Comparison of ENCODE assay signal across 8 mouse cellular contexts in the genomic region with DNA sequence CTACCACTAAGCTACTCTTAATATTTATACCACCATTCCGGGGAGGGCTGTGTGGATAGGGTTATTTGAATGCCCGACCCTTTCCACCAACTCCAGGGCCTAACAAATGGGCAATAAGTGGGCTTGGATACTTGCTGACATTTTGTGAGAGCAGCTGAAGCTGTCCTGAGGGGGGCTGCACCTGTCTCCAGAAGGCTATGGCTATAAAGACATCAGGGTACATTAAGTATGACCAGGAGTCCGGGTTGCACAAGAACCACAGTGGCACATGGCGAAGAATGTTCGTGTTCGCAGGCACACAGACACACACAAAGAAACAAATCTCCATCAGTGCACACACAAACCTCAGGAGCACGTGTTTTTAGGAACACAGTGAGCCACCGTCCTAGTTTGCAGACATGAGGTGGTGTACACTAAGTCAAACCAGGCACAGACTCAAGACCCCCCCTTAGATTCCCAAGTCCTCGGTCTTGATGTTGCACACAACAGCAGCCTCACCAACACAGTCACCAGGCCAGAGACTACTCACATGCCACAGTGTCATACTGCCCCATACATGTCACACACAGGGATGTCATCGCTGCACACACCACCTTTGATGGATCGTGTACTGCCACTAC. TPM values are rescaled to one million over a fixed set of nuclear protein-coding genes. Genes with fewer than 3 reads are reported as not detected.
DNase-seq lines count a peak whose midpoint lies in the region; ATAC-seq lines count a peak whose summit lies in the region.

No protein-coding gene starts in this region.

- peak overlapping the region; percentile 63 for H3K4me2 ChIP-seq in neural tube, embryonic 11.5 days (ENCODE audit: low read depth)
- peak overlapping the region; percentile 81 for H3K4me2 ChIP-seq in liver, embryonic 12.5 days
- H3K4me2 ChIP-seq in stomach, embryonic 16.5 days (ENCODE audit: low read depth, low read length), result peak overlapping the region; percentile 73

- H3K9ac ChIP-seq in neural tube, embryonic 11.5 days (ENCODE audit: low read length), result peak overlapping the region; percentile 33
- H3K9ac ChIP-seq in liver, embryonic 12.5 days, result peak overlapping the region; percentile 90
- H3K9ac ChIP-seq in stomach, embryonic 16.5 days (ENCODE audit: low read length), result peak overlapping the region; percentile 94

- no peaks in the 10 kb centered on the region for H3K9me3 ChIP-seq in neural tube, embryonic 11.5 days (ENCODE audit: control insufficient read depth, low read length)
- no peaks in the 10 kb centered on the region for H3K9me3 ChIP-seq in liver, embryonic 12.5 days (replicated peaks)
- H3K9me3 ChIP-seq in stomach, embryonic 16.5 days (replicated peaks; ENCODE audit: control insufficient read depth, low read length), result no peaks in the 10 kb centered on the region

- H3K27me3 ChIP-seq in neural tube, embryonic 11.5 days (ENCODE audit: control insufficient read depth, insufficient read depth, low read length), result no peaks in the 10 kb centered on the region
- no peaks in the 10 kb centered on the region for H3K27me3 ChIP-seq in liver, embryonic 12.5 days (replicated peaks)
- H3K27me3 ChIP-seq in stomach, embryonic 16.5 days (ENCODE audit: control insufficient read depth, insufficient read depth, low read length), result no peaks in the 10 kb centered on the region

- DNase-seq in CD4-positive, CD25-positive, alpha-beta regulatory T cell, adult 2 months (ENCODE audit: low read depth, low spot score), result peak; percentile 27
- DNase-seq in neural tube, embryonic 11.5 days (ENCODE audit: low spot score), result no peak
- no peak for DNase-seq in neural tube, embryonic 10.5 days (ENCODE audit: extremely low spot score, low spot score)
- no peak for DNase-seq in layer of hippocampus, postnatal 25 days (ENCODE audit: extremely low spot score in 1 of 2, low spot score in 1 of 2)
- no peak for DNase-seq in frontal cortex, postnatal 14 days (ENCODE audit: low spot score in 2 of 2)

- peaks cover 20% of the 10 kb centered on the region for H3K4me1 ChIP-seq in neural tube, embryonic 11.5 days (ENCODE audit: control insufficient read depth, insufficient read depth, low read length)
- peaks cover 49% of the 10 kb centered on the region for H3K4me1 ChIP-seq in liver, embryonic 12.5 days
- peaks cover 39% of the 10 kb centered on the region for H3K4me1 ChIP-seq in stomach, embryonic 16.5 days (ENCODE audit: control insufficient read depth, insufficient read depth, low read length)

- H3K4me3 ChIP-seq in neural tube, embryonic 11.5 days (ENCODE audit: low read depth, low read length), result peak overlapping the region; percentile 72
- peak overlapping the region; percentile 84 for H3K4me3 ChIP-seq in liver, embryonic 12.5 days
- peak overlapping the region; percentile 80 for H3K4me3 ChIP-seq in stomach, embryonic 16.5 days (replicated peaks; ENCODE audit: low read length)

- 0 out of 2 replicates have a peak overlapping the region, but pooled peaks have one; percentile 60 for H3K27ac ChIP-seq in neural tube, embryonic 11.5 days (ENCODE audit: low read depth, low read length)
- peak overlapping the region; percentile 92 for H3K27ac ChIP-seq in liver, embryonic 12.5 days
- peak overlapping the region; percentile 98 for H3K27ac ChIP-seq in stomach, embryonic 16.5 days (ENCODE audit: low read length)

- WGBS in neural tube, embryonic 11.5 days, result 75% methylated on average over 11 of the region's 11 CpGs
- 73% methylated on average over 11 of the region's 11 CpGs for WGBS in liver, embryonic 12.5 days (ENCODE audit: insufficient replicate concordance)
- WGBS in stomach, embryonic 16.5 days, result 72% methylated on average over 11 of the region's 11 CpGs

- ATAC-seq in CD4-positive, CD25-positive, alpha-beta regulatory T cell, adult 4 months, result no peak
- no peak for ATAC-seq in neural tube, embryonic 11.5 days (ENCODE audit: insufficient read depth, low FRiP score, low TSS enrichment)
- no peak for ATAC-seq in liver, embryonic 12.5 days
- no peak for ATAC-seq in stomach, embryonic 16.5 days (ENCODE audit: insufficient read depth, low FRiP score)

- H3K36me3 ChIP-seq in neural tube, embryonic 11.5 days (ENCODE audit: control insufficient read depth, insufficient read depth, low read length), result no peaks in the 10 kb centered on the region
- H3K36me3 ChIP-seq in liver, embryonic 12.5 days, result peaks cover 45% of the 10 kb centered on the region
- peaks cover 15% of the 10 kb centered on the region; the same call in 1 of the 2 replicates for H3K36me3 ChIP-seq in stomach, embryonic 16.5 days (ENCODE audit: control insufficient read depth, insufficient read depth, low read length)

RNA-seq across cellular contexts. Expression of a gene that starts 1.0 kb away (rescaled TPM):
- 10 to 100 TPM; 16.8 to 16.9 TPM for polyA plus RNA-seq in CD4-positive, CD25-positive, alpha-beta regulatory T cell, adult 4 months (2017; shearing (Covaris generic))
- 51.0 and 54.6 TPM in 2 replicates for polyA plus RNA-seq in neural tube, embryonic 11.5 days (2014; fragmentation: Nextera tagmentation; extraction: Ambion mirVana)
- 39.9 and 41.9 TPM in 2 replicates for polyA plus RNA-seq in liver, embryonic 12.5 days (2016; fragmentation: Nextera tagmentation; extraction: Ambion mirVana)
- polyA plus RNA-seq in stomach, embryonic 16.5 days (2015; fragmentation: Nextera tagmentation; extraction: Ambion mirVana), result 55.8 and 56.3 TPM in 2 replicates
- total RNA-seq in layer of hippocampus, postnatal 25 days (2021), result 10 to 100 TPM; 91.6 to 99.5 TPM

RNA-seq across cellular contexts. Expression of a gene that starts 11.1 kb away (rescaled TPM):
- 100 to 1,000 TPM; 118 to 144 TPM for polyA plus RNA-seq in CD4-positive, CD25-positive, alpha-beta regulatory T cell, adult 4 months (2017; shearing (Covaris generic))
- 67.0 and 72.6 TPM in 2 replicates for polyA plus RNA-seq in neural tube, embryonic 11.5 days (2014; fragmentation: Nextera tagmentation; extraction: Ambion mirVana)
- polyA plus RNA-seq in liver, embryonic 12.5 days (2016; fragmentation: Nextera tagmentation; extraction: Ambion mirVana), result 32.4 TPM in 2 replicates
- 68.9 and 72.7 TPM in 2 replicates for polyA plus RNA-seq in stomach, embryonic 16.5 days (2015; fragmentation: Nextera tagmentation; extraction: Ambion mirVana)
- total RNA-seq in layer of hippocampus, postnatal 25 days (2021), result 10 to 100 TPM; 89.6 to 92.5 TPM

RNA-seq across cellular contexts. Expression of a gene that starts 13.3 kb away (rescaled TPM):
- not detected for polyA plus RNA-seq in CD4-positive, CD25-positive, alpha-beta regulatory T cell, adult 4 months (2017; shearing (Covaris generic))
- not detected in 2 replicates for polyA plus RNA-seq in neural tube, embryonic 11.5 days (2014; fragmentation: Nextera tagmentation; extraction: Ambion mirVana)
- polyA plus RNA-seq in liver, embryonic 12.5 days (2016; fragmentation: Nextera tagmentation; extraction: Ambion mirVana), result 0.24 TPM in 1 of 2 replicates, not detected in the other
- polyA plus RNA-seq in stomach, embryonic 16.5 days (2015; fragmentation: Nextera tagmentation; extraction: Ambion mirVana), result not detected in 2 replicates
- total RNA-seq in layer of hippocampus, postnatal 25 days (2021), result not detected

RNA-seq across cellular contexts. Expression of a gene that starts 13.4 kb away (rescaled TPM):
- polyA plus RNA-seq in CD4-positive, CD25-positive, alpha-beta regulatory T cell, adult 4 months (2017; shearing (Covaris generic)), result under 1 TPM in 1 of 2 experiments, not detected in 1; 0.52 TPM
- polyA plus RNA-seq in neural tube, embryonic 11.5 days (2014; fragmentation: Nextera tagmentation; extraction: Ambion mirVana), result 0.60 and 1.3 TPM in 2 replicates
- polyA plus RNA-seq in liver, embryonic 12.5 days (2016; fragmentation: Nextera tagmentation; extraction: Ambion mirVana), result 0.29 and 0.45 TPM in 2 replicates
- polyA plus RNA-seq in stomach, embryonic 16.5 days (2015; fragmentation: Nextera tagmentation; extraction: Ambion mirVana), result 8.0 and 9.3 TPM in 2 replicates
- 1 to 10 TPM; 2.3 to 2.4 TPM for total RNA-seq in layer of hippocampus, postnatal 25 days (2021)

RNA-seq across cellular contexts. Expression of a gene that starts 14.1 kb away (rescaled TPM):
- polyA plus RNA-seq in CD4-positive, CD25-positive, alpha-beta regulatory T cell, adult 4 months (2017; shearing (Covaris generic)), result under 1 TPM in 1 of 2 experiments, not detected in 1; 0.78 TPM
- polyA plus RNA-seq in neural tube, embryonic 11.5 days (2014; fragmentation: Nextera tagmentation; extraction: Ambion mirVana), result not detected in 2 replicates
- polyA plus RNA-seq in liver, embryonic 12.5 days (2016; fragmentation: Nextera tagmentation; extraction: Ambion mirVana), result not detected in 2 replicates
- polyA plus RNA-seq in stomach, embryonic 16.5 days (2015; fragmentation: Nextera tagmentation; extraction: Ambion mirVana), result 0.18 and 0.31 TPM in 2 replicates
- total RNA-seq in layer of hippocampus, postnatal 25 days (2021), result not detected

Comparison
In these comparisons a context has a peak if more than half of its experiments do, and no peak if none do; other contexts are left out.
1. H3K9ac ChIP-seq: peak in every context shown above with its lines; median percentile 94 in stomach, embryonic 16.5 days; 90 in liver, embryonic 12.5 days; 33 in neural tube, embryonic 11.5 days.